Mouse (Mus musculus) heart, embryonic 15.5 days (tissue): Measurements from ENCODE around the gene Slc51a. TPM values are rescaled to one million over a fixed set of nuclear protein-coding genes. Genes with fewer than 3 reads are reported as not detected.
A peak's percentile ranks its signal among the peaks of the same experiment; 100 is the strongest.

Experiments
- ATAC-seq: fragments of 200-750 bp; cut with Nextera tagmentation; replicated peaks from 2 replicates; pipeline ENCODE4 v1.8.0; 2017; ENCODE audit warnings: low read depth, moderate TSS enrichment; ENCODE audit not compliant: insufficient number of reproducible peaks, insufficient read depth, low FRiP score
- H3K27ac ChIP-seq: fragments of 300-500 bp; sonication (generic); 2 replicates; pipeline ENCODE4 v1.5.1; 2015; ENCODE audit warnings: mild to moderate bottlenecking, inconsistent platforms
- H3K27me3 ChIP-seq: fragments of 300-500 bp; sonication (generic); 2 replicates; pipeline ENCODE4 v1.6.1; 2015; ENCODE audit warnings: inconsistent platforms
- H3K36me3 ChIP-seq: fragments of 300-500 bp; sonication (generic); 2 replicates; pipeline ENCODE4 v1.6.1; 2015; ENCODE audit warnings: mild to moderate bottlenecking, inconsistent platforms
- H3K4me1 ChIP-seq: fragments of 300-500 bp; sonication (generic); replicated peaks from 2 replicates; pipeline ENCODE4 v1.6.1; 2015; ENCODE audit warnings: inconsistent platforms
- H3K4me2 ChIP-seq: fragments of 300-500 bp; sonication (generic); 2 replicates; pipeline ENCODE4 v1.6.1; 2015; ENCODE audit warnings: inconsistent platforms, mild to moderate bottlenecking, moderate library complexity
- H3K4me3 ChIP-seq: fragments of 300-500 bp; sonication (generic); 2 replicates; pipeline ENCODE4 v1.5.1; 2015; ENCODE audit warnings: mild to moderate bottlenecking, inconsistent platforms
- H3K9ac ChIP-seq: fragments of 300-500 bp; sonication (generic); 2 replicates; pipeline ENCODE4 v1.6.1; 2015; ENCODE audit warnings: mild to moderate bottlenecking, inconsistent platforms
- H3K9me3 ChIP-seq: fragments of 300-500 bp; sonication (generic); replicated peaks from 2 replicates; pipeline ENCODE4 v1.6.1; 2016; ENCODE audit warnings: inconsistent platforms
- WGBS: fragments of 180-500 bp; shearing (Covaris S2); methylation state at CpG from one replicate; pipeline ENCODE4 v1.1.7; 2015; ENCODE audit warnings: mixed read lengths; 5-methylcytosine and 5-hydroxymethylcytosine counted together
- polyA plus RNA-seq: library from polyadenylated mRNA; unstranded; fragments of >200 nt; fragmentation: Nextera tagmentation; extraction: Ambion mirVana; gene quantifications from 2 replicates; pipeline ENCODE4 v1.2.1, GENCODE M21; 2015

Gene Slc51a
- 0.49 and 0.77 TPM in 2 replicates for polyA plus RNA-seq

DNA sequence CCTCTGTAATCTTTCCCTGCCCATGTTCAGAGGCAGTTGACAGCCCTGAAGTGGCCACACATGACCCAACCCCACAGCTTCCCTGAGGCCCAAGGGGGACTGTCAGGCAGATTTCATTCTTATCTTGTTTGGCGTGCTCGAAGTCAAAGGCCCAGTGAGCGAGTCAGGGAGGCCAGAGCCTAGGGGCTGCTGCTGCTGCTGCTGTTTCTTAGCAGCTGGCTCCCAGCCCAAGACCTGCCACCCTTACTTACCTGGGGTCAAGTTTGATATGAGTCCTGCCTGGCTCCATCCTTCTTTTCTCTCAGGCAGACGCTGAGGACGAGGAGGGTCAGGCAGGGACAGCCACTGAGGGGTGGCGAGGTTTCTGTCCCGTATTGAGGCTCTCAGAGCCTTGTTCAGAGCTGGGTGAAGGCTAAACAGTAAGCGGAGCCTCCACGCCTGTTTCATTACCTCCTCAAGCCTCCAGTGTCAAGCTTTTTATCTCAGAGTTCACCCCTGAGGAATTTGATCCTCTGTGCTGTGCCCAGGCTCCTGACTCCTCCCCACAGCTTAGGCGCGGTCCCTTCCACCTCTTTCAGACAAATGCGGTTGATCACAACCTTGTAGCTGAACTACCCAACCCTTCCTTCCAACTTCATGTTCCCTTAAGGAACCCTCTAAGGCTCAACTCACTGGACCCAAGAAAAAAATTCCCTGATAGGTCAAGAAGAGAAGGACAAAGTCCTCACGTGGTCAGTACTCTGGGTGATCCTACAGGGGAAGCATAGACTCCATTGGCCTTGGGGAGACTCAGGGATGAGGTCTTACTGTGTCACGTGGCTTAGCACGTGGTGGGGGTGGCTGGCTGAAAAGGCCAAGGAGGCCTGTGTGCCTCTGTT lies at the start of gene Slc51a:
Gene Slc51a (minus strand): TSS at position 646 of the 878 bp plus-strand sequence.
- H3K36me3 ChIP-seq: no peaks in the 10 kb centered on the region
- H3K27ac ChIP-seq: peak within 1 kb of the TSS; percentile 75
- peak; percentile 85 for ATAC-seq
- peak within 1 kb of the TSS; percentile 18 for H3K4me3 ChIP-seq
- H3K4me2 ChIP-seq: peak within 1 kb of the TSS; percentile 47
- no peaks in the 10 kb centered on the region for H3K9me3 ChIP-seq
- 23% methylated on average over 15 of the region's 15 CpGs for WGBS
- H3K9ac ChIP-seq: no peak within 1 kb of the TSS
- H3K27me3 ChIP-seq: peaks cover 10% of the 10 kb centered on the region
- H3K4me1 ChIP-seq: peaks cover 12% of the 10 kb centered on the region

DNA sequence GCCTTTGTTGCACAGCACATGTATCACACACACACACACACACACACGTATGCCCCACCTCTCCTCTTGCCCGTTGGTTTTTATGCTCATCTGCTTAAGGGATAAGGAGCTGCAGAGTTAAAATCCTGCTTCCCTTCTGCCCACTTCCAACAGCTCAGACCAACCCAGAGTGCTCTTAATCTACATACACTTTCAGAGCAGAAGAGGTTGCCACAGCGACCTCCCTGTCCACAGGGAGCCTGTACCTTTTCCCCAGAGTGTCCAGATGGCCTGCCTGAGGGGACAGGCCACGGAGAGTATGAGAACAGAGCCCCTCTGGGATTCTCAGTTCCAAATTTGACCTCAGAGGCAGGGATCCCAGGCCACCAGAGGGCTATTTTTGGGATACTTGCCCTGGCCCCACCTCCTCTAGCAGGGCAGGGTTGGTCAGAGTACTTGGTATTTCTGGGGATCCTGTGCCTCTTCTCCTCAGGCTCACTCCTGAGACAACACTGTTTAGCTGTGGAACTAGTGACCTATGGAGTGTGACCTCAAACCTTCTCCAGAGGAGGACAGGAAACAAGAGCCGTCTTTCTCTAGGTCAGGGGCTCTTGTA lies 47.6 kb upstream of the Slc51a start:
- no peaks in the 10 kb centered on the region for H3K27me3 ChIP-seq
- ATAC-seq: peak; percentile 60
- 25% methylated on average over 5 of the region's 5 CpGs for WGBS
- H3K9me3 ChIP-seq: no peaks in the 10 kb centered on the region
- no peaks in the 10 kb centered on the region for H3K36me3 ChIP-seq
- H3K9ac ChIP-seq: no peak overlapping the region
- no peak overlapping the region for H3K4me2 ChIP-seq
- no peak overlapping the region for H3K4me3 ChIP-seq
- H3K27ac ChIP-seq: peak overlapping the region; percentile 41
- H3K4me1 ChIP-seq: peaks cover 23% of the 10 kb centered on the region

DNA sequence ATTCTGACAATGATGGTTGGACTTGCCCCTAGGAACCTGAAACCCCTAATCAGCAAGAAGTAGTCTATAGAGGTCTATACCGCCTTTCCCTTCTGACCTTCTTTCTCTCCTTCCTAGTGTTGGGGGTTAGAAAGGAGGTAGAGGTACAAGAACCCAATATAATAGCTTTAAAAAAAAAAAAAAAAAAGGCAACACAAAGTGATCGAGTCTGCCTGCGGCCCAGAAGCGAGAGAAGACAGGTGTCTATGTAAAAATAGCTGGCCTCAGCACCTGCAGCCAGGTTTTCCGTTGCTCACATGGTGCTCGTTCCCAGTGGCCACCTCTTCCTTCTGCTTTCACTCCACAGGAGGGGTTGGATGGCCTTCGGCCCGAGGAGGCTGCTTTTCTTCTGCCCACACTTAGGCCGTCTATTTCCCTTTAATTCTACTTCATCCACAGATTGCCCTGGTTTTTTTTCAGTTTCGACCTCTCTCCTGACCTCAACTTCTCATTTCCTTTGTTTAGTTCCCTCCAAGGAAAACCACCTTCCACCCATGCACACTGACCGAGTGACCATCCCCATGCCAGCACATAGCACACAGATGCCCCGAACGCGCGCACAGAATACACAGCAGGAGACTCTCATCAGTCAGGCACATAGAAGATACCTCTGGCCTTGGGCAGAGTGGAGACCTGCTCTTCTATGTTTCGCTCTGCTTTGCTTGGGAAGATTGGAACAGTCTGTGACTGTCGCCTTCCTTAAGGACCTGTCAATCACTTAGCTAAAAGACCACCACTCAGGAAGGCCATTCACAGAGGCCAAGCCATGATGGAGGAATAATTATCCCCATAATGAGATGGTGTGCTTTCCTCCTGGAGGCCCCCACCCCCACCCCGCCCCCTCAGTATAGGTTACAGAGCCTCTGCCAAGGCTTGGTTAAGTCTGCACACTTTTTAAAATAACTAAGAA lies 45.5 kb upstream of the Slc51a start:
- Histone ChIP-seq H3K4me2 (no peak overlapping the region), H3K4me1 (peaks cover 20% of the 10 kb centered on the region), H3K9ac (no peak overlapping the region), H3K27me3 (no peaks in the 10 kb centered on the region), H3K4me3 (no peak overlapping the region), H3K36me3 (no peaks in the 10 kb centered on the region), H3K9me3 (no peaks in the 10 kb centered on the region), H3K27ac (no peak overlapping the region)
- 78% methylated on average over 18 of the region's 18 CpGs for WGBS
- ATAC-seq: no peak

DNA sequence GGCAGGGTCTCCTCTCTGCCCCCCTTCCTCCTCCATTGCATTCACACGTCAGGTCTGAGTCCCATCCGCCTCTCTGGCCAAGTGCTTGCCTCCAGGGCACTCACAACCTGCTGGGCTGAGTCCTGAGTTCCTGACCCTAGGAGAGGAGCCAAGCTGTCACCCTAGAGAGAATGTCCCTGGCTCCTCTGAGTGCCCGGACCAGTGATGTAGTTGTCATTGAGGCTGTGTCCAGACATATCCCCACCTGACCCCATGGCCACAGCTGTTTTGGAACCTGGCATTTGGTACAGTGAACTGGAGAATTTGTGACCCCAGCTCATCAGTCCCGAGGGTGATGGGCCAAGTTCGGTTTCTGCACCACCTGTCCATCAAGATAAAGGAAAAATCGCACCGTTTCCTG lies 39.2 kb upstream of the Slc51a start:
- Histone ChIP-seq H3K4me1 (peaks cover 19% of the 10 kb centered on the region), H3K9ac (no peak overlapping the region), H3K27me3 (no peaks in the 10 kb centered on the region), H3K36me3 (no peaks in the 10 kb centered on the region), H3K4me2 (no peak overlapping the region), H3K9me3 (no peaks in the 10 kb centered on the region), H3K4me3 (no peak overlapping the region), H3K27ac (no peak overlapping the region)
- WGBS: 59% methylated on average over 7 of the region's 7 CpGs
- no peak for ATAC-seq

DNA sequence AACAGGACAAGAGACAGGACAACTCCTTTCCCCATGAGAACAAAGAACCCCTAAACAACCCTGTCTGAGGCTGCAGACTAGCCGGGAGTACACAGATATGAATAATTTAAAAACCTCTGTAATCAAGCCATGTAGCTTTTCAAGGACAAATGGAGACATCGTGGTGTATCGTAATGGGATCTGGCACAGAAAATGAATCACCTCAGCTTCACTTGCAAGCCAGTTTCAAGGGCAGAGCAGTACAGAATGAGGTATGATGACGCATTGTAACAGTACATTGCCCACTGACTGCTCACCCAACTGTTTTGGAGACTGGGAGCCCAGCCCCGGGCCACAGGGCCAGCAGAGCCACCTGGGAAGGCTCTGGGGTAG lies 36.6 kb upstream of the Slc51a start:
- H3K27ac ChIP-seq: peak overlapping the region; percentile 67
- no peaks in the 10 kb centered on the region for H3K27me3 ChIP-seq
- ATAC-seq: no peak
- H3K4me1 ChIP-seq: peaks cover 19% of the 10 kb centered on the region
- no peak overlapping the region for H3K4me2 ChIP-seq
- no peaks in the 10 kb centered on the region for H3K9me3 ChIP-seq
- WGBS: 52% methylated on average over 5 of the region's 5 CpGs
- H3K4me3 ChIP-seq: no peak overlapping the region
- H3K9ac ChIP-seq: no peak overlapping the region
- no peaks in the 10 kb centered on the region for H3K36me3 ChIP-seq

DNA sequence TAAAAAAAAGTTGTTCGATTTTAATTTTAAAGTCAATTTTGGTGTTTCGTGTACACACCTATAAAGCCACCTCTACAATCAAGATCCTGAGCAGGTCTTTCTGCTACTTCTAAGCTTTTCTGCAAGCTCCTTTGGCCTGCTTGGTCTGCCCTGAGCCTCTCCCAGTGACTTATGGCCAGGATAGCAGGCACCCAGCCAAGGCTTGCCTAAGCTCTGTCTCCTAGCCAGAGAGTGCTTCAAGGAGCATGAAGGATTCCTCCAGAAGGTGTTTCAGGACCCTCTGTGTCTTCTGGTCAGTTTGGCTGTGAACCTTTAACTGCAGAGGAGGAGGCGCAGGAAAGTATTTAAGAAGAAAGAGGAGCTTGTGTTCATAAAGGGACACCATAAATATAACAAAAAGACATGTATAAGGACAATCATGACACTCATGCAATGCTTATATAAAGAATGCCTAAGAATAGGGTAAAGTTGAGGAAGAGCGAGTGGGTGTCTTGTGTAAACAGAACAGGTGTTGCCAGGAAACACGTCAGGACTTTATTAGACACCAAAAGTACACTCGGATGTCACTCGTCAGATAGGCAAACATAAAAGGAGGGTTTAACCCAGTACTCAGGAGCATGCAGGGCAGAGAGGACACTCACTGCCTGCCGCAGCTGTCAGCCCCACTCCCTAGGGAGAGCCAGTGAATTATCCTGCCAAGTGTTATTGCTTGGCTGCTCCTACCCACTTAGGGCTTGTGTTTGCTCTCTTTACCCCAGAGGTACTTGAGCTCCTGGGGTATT lies 36.0 kb upstream of the Slc51a start:
- Histone ChIP-seq H3K27me3 (no peaks in the 10 kb centered on the region), H3K27ac (peak overlapping the region; percentile 67), H3K4me3 (no peak overlapping the region), H3K9ac (no peak overlapping the region), H3K9me3 (no peaks in the 10 kb centered on the region), H3K4me2 (no peak overlapping the region), H3K4me1 (peaks cover 19% of the 10 kb centered on the region), H3K36me3 (no peaks in the 10 kb centered on the region)
- 0 out of 2 replicates have a peak, but pooled peaks have one; percentile 47 for ATAC-seq
- 52% methylated on average over 8 of the region's 8 CpGs for WGBS

DNA sequence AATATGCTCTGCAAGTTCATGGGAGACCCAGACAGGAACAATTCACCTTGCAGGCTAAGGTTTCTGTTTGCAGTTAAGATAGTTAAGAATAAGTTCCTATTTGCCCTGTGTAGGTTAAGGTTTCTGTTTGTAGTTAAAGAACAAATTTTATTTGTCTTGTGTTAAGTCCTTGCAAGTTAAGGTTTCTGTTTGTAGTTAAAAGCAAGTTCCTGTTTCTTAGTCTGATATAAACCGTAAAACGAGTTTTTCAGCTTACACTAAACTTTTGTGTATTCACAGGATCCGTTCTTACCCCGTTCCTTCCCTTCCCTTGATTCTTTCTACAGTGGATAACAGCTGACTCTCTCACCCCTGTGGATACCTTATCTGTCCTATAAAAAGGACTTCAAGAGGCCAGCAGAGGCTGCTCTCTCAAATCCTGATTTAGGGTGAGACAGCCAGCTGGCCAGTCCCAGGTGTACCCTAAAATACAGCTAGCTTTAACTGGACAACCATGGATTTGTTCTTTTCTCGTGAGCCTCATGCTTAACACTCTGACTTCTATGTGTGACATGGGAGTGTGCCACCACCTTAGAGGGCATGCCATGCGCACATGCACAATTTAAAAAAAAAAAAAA lies 35.0 kb upstream of the Slc51a start:
- H3K4me3 ChIP-seq: no peak overlapping the region
- no peak overlapping the region for H3K4me2 ChIP-seq
- H3K4me1 ChIP-seq: peaks cover 19% of the 10 kb centered on the region
- H3K36me3 ChIP-seq: no peaks in the 10 kb centered on the region
- 51% methylated on average over 6 of the region's 6 CpGs for WGBS
- no peak overlapping the region for H3K9ac ChIP-seq
- no peak for ATAC-seq
- no peaks in the 10 kb centered on the region for H3K27me3 ChIP-seq
- H3K27ac ChIP-seq: peak overlapping the region; percentile 22; the same call in 1 of the 2 replicates
- H3K9me3 ChIP-seq: no peaks in the 10 kb centered on the region

DNA sequence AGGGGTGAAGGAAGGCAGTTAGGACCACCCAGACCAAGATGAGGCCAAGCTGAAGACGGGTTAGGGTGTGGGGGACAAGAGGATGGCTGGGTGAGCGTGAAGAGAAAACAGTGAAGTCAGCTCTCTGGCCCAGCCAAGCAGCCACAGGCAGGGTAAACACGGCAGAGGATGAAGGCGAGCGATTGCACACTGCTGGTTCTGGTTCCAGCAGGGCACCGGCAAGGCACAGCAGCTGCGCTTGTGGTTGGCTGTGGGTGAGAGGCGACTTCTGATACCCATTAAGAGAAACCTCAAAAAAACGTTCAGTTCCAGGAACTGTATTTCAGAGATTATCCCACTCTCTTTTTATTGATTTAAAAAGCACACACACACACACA lies 32.7 kb upstream of the Slc51a start:
- Histone ChIP-seq H3K27ac (peak overlapping the region; percentile 32; the same call in 1 of the 2 replicates), H3K4me3 (no peak overlapping the region)
- WGBS: 60% methylated on average over 9 of the region's 9 CpGs

DNA sequence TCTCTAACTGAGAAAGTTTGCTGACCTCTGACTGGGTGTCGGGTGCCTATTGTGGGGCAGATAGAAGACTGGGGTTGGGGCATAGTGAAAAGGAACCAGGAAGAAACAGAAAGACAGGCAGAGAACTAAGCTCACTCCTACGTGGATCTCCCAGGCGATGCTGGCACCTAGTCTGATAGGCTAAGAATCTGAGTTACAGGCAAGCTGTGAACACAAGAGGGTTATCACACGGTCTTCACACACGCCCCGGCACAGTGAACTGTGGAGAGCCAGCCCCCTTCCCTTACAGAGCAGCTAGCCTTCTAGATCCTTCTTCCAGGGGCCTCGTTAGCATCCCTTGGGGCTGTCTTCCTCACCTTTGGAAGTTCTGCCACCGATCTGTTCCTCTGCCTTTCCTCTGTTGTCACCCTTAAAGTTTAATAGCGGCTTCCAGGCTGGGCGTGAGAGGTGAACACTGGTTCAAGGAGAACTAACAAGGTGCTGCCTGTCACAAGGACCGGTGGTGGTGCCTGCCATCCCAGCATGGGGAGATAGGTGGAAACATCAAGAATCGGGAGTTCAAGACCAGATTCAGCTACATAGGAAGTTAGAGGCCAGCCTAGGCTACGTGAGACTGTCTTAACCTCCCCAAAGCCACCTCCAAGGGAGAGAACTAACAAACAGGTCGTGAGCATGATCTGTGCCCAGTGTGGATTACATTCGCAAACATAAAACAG lies 32.1 kb upstream of the Slc51a start:
- Histone ChIP-seq H3K9ac (no peak overlapping the region), H3K4me3 (no peak overlapping the region), H3K9me3 (no peaks in the 10 kb centered on the region), H3K4me1 (peaks cover 19% of the 10 kb centered on the region), H3K4me2 (no peak overlapping the region), H3K36me3 (no peaks in the 10 kb centered on the region), H3K27ac (peak overlapping the region; percentile 32; the same call in 1 of the 2 replicates), H3K27me3 (no peaks in the 10 kb centered on the region)
- ATAC-seq: no peak
- 69% methylated on average over 15 of the region's 15 CpGs for WGBS

More for the DNA sequence above, 32.7 kb upstream of the Slc51a start:
- Histone ChIP-seq H3K27me3 (no peaks in the 10 kb centered on the region), H3K4me2 (no peak overlapping the region), H3K9ac (no peak overlapping the region), H3K4me1 (peaks cover 19% of the 10 kb centered on the region), H3K9me3 (no peaks in the 10 kb centered on the region), H3K36me3 (no peaks in the 10 kb centered on the region)
- no peak for ATAC-seq
